Mouse (Mus musculus): ENCODE measurements around the gene Mepe. TPM values are rescaled to one million over a fixed set of nuclear protein-coding genes. Genes with fewer than 3 reads are reported as not detected.

Gene Mepe
- polyA plus RNA-seq, 1 experiment from 2014 or later = not detected

DNA sequence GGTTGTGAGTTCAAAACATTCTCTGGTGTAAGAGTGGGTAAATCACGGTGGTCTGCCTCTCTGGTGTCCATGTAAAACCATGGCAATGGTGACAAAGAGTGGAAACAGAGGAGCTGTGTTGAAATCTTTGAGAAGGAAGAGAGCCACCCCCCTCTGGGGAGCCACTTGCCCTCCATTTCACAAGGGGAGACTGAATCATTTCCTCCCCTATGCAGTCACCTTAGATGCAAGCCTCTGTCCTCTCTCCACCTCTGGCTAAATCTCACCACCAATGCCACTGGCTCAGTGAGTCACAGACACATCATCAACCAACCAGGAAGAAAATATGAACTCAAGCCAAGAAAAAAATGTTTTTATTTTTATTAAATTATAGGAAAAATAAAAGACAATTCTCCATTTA, 55.4 kb downstream of the Mepe start:
- H3K9ac ChIP-seq (ENCODE audit: low read length) = no peak overlapping the region
- ATAC-seq (ENCODE audit: insufficient number of reproducible peaks, low FRiP score, low TSS enrichment, low read depth) (no peak), DNase-seq (ENCODE audit: low spot score) (no peak)
- H3K4me3 ChIP-seq (ENCODE audit: low read depth, low read length) = no peak overlapping the region
- no peaks in the 10 kb centered on the region for H3K9me3 ChIP-seq (ENCODE audit: control insufficient read depth, low read length)
- WGBS = 75% methylated on average over 1 of the region's 1 CpGs
- no peaks in the 10 kb centered on the region for H3K4me1 ChIP-seq (ENCODE audit: control insufficient read depth, insufficient read depth, low read length)
- H3K36me3 ChIP-seq (ENCODE audit: control insufficient read depth, insufficient read depth, low read length) = no peaks in the 10 kb centered on the region
- H3K4me2 ChIP-seq (ENCODE audit: low read depth, severe bottlenecking) = no peak overlapping the region
- H3K27ac ChIP-seq (replicated peaks; ENCODE audit: low read depth, low read length) = no peak overlapping the region
- H3K27me3 ChIP-seq (ENCODE audit: control insufficient read depth, insufficient read depth, low read length) = no peaks in the 10 kb centered on the region

DNA sequence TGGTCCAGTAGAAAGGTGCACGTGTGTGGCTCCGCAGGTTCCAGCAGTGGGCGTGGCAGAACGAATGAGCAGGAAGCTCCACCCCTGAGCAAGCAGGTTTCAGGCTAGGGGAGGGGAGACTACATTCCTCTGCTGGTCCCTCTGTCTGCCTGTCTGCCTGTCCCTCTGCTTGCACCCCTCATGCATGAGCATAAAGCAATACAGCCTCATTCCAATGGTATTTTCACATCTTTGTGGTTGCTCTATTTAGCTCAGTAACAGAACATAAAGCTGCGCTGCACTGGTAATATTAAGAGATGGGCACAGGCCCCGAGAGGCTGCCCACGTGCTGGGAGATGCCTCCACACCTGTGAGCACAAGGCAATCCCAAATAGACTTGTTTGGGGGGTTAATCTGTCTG, 56.5 kb downstream of the Mepe start:
- no peak overlapping the region for H3K9ac ChIP-seq (ENCODE audit: low read length)
- DNase-seq (ENCODE audit: low spot score) (no peak), ATAC-seq (ENCODE audit: insufficient number of reproducible peaks, low FRiP score, low TSS enrichment, low read depth) (no peak)
- H3K4me1 ChIP-seq (ENCODE audit: control insufficient read depth, insufficient read depth, low read length) = no peaks in the 10 kb centered on the region
- WGBS = 82% methylated on average over 3 of the region's 7 CpGs
- H3K27me3 ChIP-seq (ENCODE audit: control insufficient read depth, insufficient read depth, low read length) = no peaks in the 10 kb centered on the region
- H3K27ac ChIP-seq (replicated peaks; ENCODE audit: low read depth, low read length) = no peak overlapping the region
- H3K4me2 ChIP-seq (ENCODE audit: low read depth, severe bottlenecking) = no peak overlapping the region
- no peaks in the 10 kb centered on the region for H3K36me3 ChIP-seq (ENCODE audit: control insufficient read depth, insufficient read depth, low read length)
- no peaks in the 10 kb centered on the region for H3K9me3 ChIP-seq (ENCODE audit: control insufficient read depth, low read length)
- no peak overlapping the region for H3K4me3 ChIP-seq (ENCODE audit: low read depth, low read length)

- Histone ChIP-seq H3K9ac (ENCODE audit: low read length) (no peak overlapping the region), H3K27ac (replicated peaks; ENCODE audit: low read depth, low read length) (no peak overlapping the region), H3K4me3 (ENCODE audit: low read depth, low read length) (no peak overlapping the region), H3K9me3 (ENCODE audit: control insufficient read depth, low read length) (no peaks in the 10 kb centered on the region), H3K4me2 (ENCODE audit: low read depth, severe bottlenecking) (no peak overlapping the region), H3K4me1 (ENCODE audit: control insufficient read depth, insufficient read depth, low read length) (no peaks in the 10 kb centered on the region), H3K27me3 (ENCODE audit: control insufficient read depth, insufficient read depth, low read length) (no peaks in the 10 kb centered on the region), H3K36me3 (ENCODE audit: control insufficient read depth, insufficient read depth, low read length) (no peaks in the 10 kb centered on the region)
- WGBS = 92% methylated on average over 7 of the region's 7 CpGs
- DNase-seq (ENCODE audit: low spot score) (no peak), ATAC-seq (ENCODE audit: insufficient number of reproducible peaks, low FRiP score, low TSS enrichment, low read depth) (no peak)
Observed at GRCm38 (mm10) chr5:104384540-104384939, 59.4 kb downstream of the Mepe start.

DNA sequence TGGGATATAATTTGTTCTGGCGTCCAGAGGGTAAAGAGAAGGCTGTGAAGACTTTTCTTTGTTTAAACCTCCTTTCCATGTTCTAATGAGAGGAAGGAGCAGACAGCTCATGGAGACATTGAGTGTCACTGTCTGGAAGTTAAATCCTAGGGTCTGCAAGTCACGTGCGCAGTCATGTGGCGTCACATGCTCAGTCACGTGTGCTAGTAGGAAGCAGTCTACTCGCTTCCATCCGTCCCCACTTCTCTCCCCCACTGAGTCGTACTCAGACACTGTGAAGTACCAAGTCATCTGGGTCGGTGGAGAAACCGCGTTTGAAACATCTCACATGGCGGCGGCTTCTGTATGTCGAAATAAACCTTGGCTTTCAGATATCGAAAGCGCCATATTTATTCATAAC, 60.4 kb downstream of the Mepe start:
- H3K27ac ChIP-seq (replicated peaks; ENCODE audit: low read depth, low read length) = no peak overlapping the region
- 92% methylated on average over 16 of the region's 16 CpGs for WGBS
- H3K4me2 ChIP-seq (ENCODE audit: low read depth, severe bottlenecking) = no peak overlapping the region
- no peaks in the 10 kb centered on the region for H3K9me3 ChIP-seq (ENCODE audit: control insufficient read depth, low read length)
- H3K9ac ChIP-seq (ENCODE audit: low read length) = no peak overlapping the region
- DNase-seq (ENCODE audit: low spot score) = no peak
- no peaks in the 10 kb centered on the region for H3K27me3 ChIP-seq (ENCODE audit: control insufficient read depth, insufficient read depth, low read length)
- no peaks in the 10 kb centered on the region for H3K4me1 ChIP-seq (ENCODE audit: control insufficient read depth, insufficient read depth, low read length)
- H3K4me3 ChIP-seq (ENCODE audit: low read depth, low read length) = no peak overlapping the region
- ATAC-seq (ENCODE audit: insufficient number of reproducible peaks, low FRiP score, low TSS enrichment, low read depth) = no peak
- H3K36me3 ChIP-seq (ENCODE audit: control insufficient read depth, insufficient read depth, low read length) = no peaks in the 10 kb centered on the region

DNA sequence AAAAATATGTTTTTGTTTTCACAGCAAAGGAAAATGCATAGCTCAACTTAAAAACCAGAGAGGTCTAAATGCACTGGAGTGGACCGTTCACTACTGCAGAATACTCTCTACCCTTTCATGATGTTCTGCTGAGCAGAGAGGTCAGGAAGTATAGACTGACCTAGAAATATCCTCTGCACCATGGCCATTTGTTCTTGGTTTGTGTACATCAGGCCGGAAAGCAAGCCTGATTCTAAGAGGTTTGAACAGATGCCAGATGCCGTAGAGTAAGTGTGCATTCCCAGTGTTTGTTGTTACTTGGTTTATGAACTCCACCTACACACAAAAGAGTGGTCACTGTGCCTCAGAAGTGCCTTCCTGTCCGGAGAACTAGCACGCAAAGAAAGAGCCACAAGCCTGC, 61.8 kb downstream of the Mepe start:
- H3K4me3 ChIP-seq (ENCODE audit: low read depth, low read length) = no peak overlapping the region
- DNase-seq (ENCODE audit: low spot score) (no peak), ATAC-seq (ENCODE audit: insufficient number of reproducible peaks, low FRiP score, low TSS enrichment, low read depth) (no peak)
- no peaks in the 10 kb centered on the region for H3K9me3 ChIP-seq (ENCODE audit: control insufficient read depth, low read length)
- H3K27ac ChIP-seq (replicated peaks; ENCODE audit: low read depth, low read length) = no peak overlapping the region
- H3K9ac ChIP-seq (ENCODE audit: low read length) = no peak overlapping the region
- 78% methylated on average over 5 of the region's 5 CpGs for WGBS
- H3K4me1 ChIP-seq (ENCODE audit: control insufficient read depth, insufficient read depth, low read length) = no peaks in the 10 kb centered on the region
- H3K27me3 ChIP-seq (ENCODE audit: control insufficient read depth, insufficient read depth, low read length) = no peaks in the 10 kb centered on the region
- no peak overlapping the region for H3K4me2 ChIP-seq (ENCODE audit: low read depth, severe bottlenecking)
- no peaks in the 10 kb centered on the region for H3K36me3 ChIP-seq (ENCODE audit: control insufficient read depth, insufficient read depth, low read length)

Small RNA genes within 50 kb of the gene (microRNA-seq; reads per million reads assigned to microRNA genes)
- gene Gm23616 = not detected

Other genes with a start within 250 kb of the Mepe start
- not detected in 2 replicates for gene Gm17660, start 247.7 kb upstream of the Mepe start, polyA plus RNA-seq (2014; fragmentation: Nextera tagmentation; extraction: Ambion mirVana)
- gene Sparcl1, start 211.6 kb upstream of the Mepe start, polyA plus RNA-seq (2014; fragmentation: Nextera tagmentation; extraction: Ambion mirVana) = 20.5 and 21.8 TPM in 2 replicates
- not detected in 2 replicates for gene Dspp, start 154.6 kb upstream of the Mepe start, polyA plus RNA-seq (2014; fragmentation: Nextera tagmentation; extraction: Ambion mirVana)
- not detected in 2 replicates for gene Dmp1, start 122.7 kb upstream of the Mepe start, polyA plus RNA-seq (2014; fragmentation: Nextera tagmentation; extraction: Ambion mirVana)
- gene Ibsp, start 26.2 kb upstream of the Mepe start, polyA plus RNA-seq (2014; fragmentation: Nextera tagmentation; extraction: Ambion mirVana) = not detected in 2 replicates
- gene Spp1, start 109.8 kb downstream of the Mepe start, polyA plus RNA-seq (2014; fragmentation: Nextera tagmentation; extraction: Ambion mirVana) = 5.0 and 9.9 TPM in 2 replicates
- gene Pkd2, start 134.1 kb downstream of the Mepe start, polyA plus RNA-seq (2014; fragmentation: Nextera tagmentation; extraction: Ambion mirVana) = 21.1 and 25.3 TPM in 2 replicates
- gene BC005561, start 183.0 kb downstream of the Mepe start, polyA plus RNA-seq (2014; fragmentation: Nextera tagmentation; extraction: Ambion mirVana) = 17.0 and 18.1 TPM in 2 replicates